Mouse (Mus musculus) heart, postnatal 0 days (tissue): Measurements from ENCODE around the gene Akap6. TPM values are rescaled to one million over a fixed set of nuclear protein-coding genes. Genes with fewer than 3 reads are reported as not detected.

Experiments
- ATAC-seq: fragments of 200-750 bp; cut with Nextera tagmentation; 2 replicates; pipeline ENCODE4 v1.8.0; 2017; ENCODE audit warnings: low read depth, moderate number of reproducible peaks, moderate library complexity; ENCODE audit not compliant: insufficient read depth
- DNase-seq: peaks from one replicate; pipeline ENCODE4 v3.0.0-alpha.2; 2016; ENCODE audit warnings: low spot score
- H3K27ac ChIP-seq: fragments of 300-500 bp; sonication (generic); 2 replicates; pipeline ENCODE4 v1.5.1; 2014; ENCODE audit warnings: low read depth, mild to moderate bottlenecking
- H3K27me3 ChIP-seq: fragments of 300-500 bp; sonication (generic); 2 replicates; pipeline ENCODE4 v1.6.1; 2014; ENCODE audit warnings: low read length, mixed read lengths; ENCODE audit not compliant: control insufficient read depth, insufficient read depth
- H3K36me3 ChIP-seq: fragments of 300-500 bp; sonication (generic); replicated peaks from 2 replicates; pipeline ENCODE4 v1.6.1; 2014; ENCODE audit warnings: low read length, mixed read lengths; ENCODE audit not compliant: control insufficient read depth, insufficient read depth
- H3K4me1 ChIP-seq: fragments of 300-500 bp; sonication (generic); 2 replicates; pipeline ENCODE4 v1.6.1; 2014; ENCODE audit warnings: antibody characterized with exemption; ENCODE audit not compliant: control insufficient read depth, insufficient read depth
- H3K4me2 ChIP-seq: fragments of 300-500 bp; sonication (generic); 2 replicates; pipeline ENCODE4 v1.6.1; 2014; ENCODE audit warnings: low read depth, mild to moderate bottlenecking, low read length, moderate library complexity
- H3K4me3 ChIP-seq: fragments of 300-500 bp; sonication (generic); 2 replicates; pipeline ENCODE4 v1.5.1; 2014; ENCODE audit warnings: low read depth, low read length
- H3K9ac ChIP-seq: fragments of 300-500 bp; sonication (generic); replicated peaks from 2 replicates; pipeline ENCODE4 v1.6.1; 2014; ENCODE audit warnings: low read depth, low read length, mixed read lengths
- H3K9me3 ChIP-seq: fragments of 300-500 bp; sonication (generic); replicated peaks from 2 replicates; pipeline ENCODE4 v1.6.1; 2016; ENCODE audit warnings: low read length; ENCODE audit not compliant: control insufficient read depth
- CTCF ChIP-seq: IDR thresholded peaks from 2 replicates; pipeline ENCODE4 v1.5.1; 2016; ENCODE audit warnings: antibody characterized with exemption, control low read depth, low read depth
- EP300 ChIP-seq: IDR thresholded peaks from 2 replicates; pipeline ENCODE4 v1.6.1; 2016; ENCODE audit warnings: antibody characterized with exemption, low read depth
- WGBS: fragments of 180-500 bp; shearing (Covaris S2); extraction: QIAGEN DNeasy Blood & Tissue Kit; methylation state at CpG from one replicate; pipeline ENCODE4 v1.1.7; 2014; 5-methylcytosine and 5-hydroxymethylcytosine counted together
- polyA plus RNA-seq: library from polyadenylated mRNA; unstranded; fragments of >200 nt; fragmentation: Nextera tagmentation; extraction: Ambion mirVana; gene quantifications from 2 replicates; pipeline ENCODE4 v1.2.1, GENCODE M21; 2015
- total RNA-seq: library from RNA; depleted of rRNA; stranded (reverse); fragments of >200 nt; gene quantifications from 2 replicates; pipeline ENCODE4 v1.2.3, GENCODE M21; 2014; ENCODE audit warnings: low replicate concordance

Gene Akap6
- total and polyA plus RNA-seq, 2 experiments from 2014 or later: 10.3 to 53.2 TPM

- Histone ChIP-seq H3K9me3 (no peaks in the 10 kb centered on the region), H3K9ac (no peak overlapping the region), H3K27me3 (no peaks in the 10 kb centered on the region), H3K36me3 (peaks cover 44% of the 10 kb centered on the region), H3K27ac (no peak overlapping the region), H3K4me1 (no peaks in the 10 kb centered on the region), H3K4me3 (no peak overlapping the region), H3K4me2 (no peak overlapping the region)
- WGBS: 56% methylated on average over 4 of the region's 4 CpGs
- DNase-seq (no peak), ATAC-seq (no peak)
- no peak for TF ChIP-seq EP300
- TF ChIP-seq CTCF: no peak
Measured at GRCm38 (mm10) chr12:53145516-53145915, 446.3 kb downstream of the Akap6 start.

GRCm38 (mm10) chr12:53146460-53147050 is 447.4 kb downstream of the Akap6 start:
- peak overlapping the region; percentile 35 for H3K4me2 ChIP-seq
- H3K9ac ChIP-seq: no peak overlapping the region
- peaks cover 36% of the 10 kb centered on the region for H3K36me3 ChIP-seq
- DNase-seq (peak; percentile 18), ATAC-seq (peak; percentile 24; the same call in 1 of the 2 replicates)
- H3K4me3 ChIP-seq: no peak overlapping the region; the same call in 1 of the 2 replicates
- no peaks in the 10 kb centered on the region for H3K9me3 ChIP-seq
- TF ChIP-seq EP300 (no peak), CTCF (no peak)
- no peak overlapping the region for H3K27ac ChIP-seq
- WGBS: 50% methylated on average over 11 of the region's 11 CpGs
- no peaks in the 10 kb centered on the region for H3K27me3 ChIP-seq
- no peaks in the 10 kb centered on the region for H3K4me1 ChIP-seq

GRCm38 (mm10) chr12:53147696-53148095 is 448.5 kb downstream of the Akap6 start:
- DNase-seq: no peak
- ATAC-seq: no peak
- no peaks in the 10 kb centered on the region for H3K27me3 ChIP-seq
- H3K4me2 ChIP-seq: no peak overlapping the region
- no peaks in the 10 kb centered on the region for H3K4me1 ChIP-seq
- H3K36me3 ChIP-seq: peaks cover 27% of the 10 kb centered on the region
- no peak overlapping the region for H3K27ac ChIP-seq
- WGBS: 47% methylated on average over 11 of the region's 11 CpGs
- TF ChIP-seq EP300: no peak
- no peak for TF ChIP-seq CTCF
- H3K9ac ChIP-seq: no peak overlapping the region
- no peaks in the 10 kb centered on the region for H3K9me3 ChIP-seq
- no peak overlapping the region for H3K4me3 ChIP-seq

DNA sequence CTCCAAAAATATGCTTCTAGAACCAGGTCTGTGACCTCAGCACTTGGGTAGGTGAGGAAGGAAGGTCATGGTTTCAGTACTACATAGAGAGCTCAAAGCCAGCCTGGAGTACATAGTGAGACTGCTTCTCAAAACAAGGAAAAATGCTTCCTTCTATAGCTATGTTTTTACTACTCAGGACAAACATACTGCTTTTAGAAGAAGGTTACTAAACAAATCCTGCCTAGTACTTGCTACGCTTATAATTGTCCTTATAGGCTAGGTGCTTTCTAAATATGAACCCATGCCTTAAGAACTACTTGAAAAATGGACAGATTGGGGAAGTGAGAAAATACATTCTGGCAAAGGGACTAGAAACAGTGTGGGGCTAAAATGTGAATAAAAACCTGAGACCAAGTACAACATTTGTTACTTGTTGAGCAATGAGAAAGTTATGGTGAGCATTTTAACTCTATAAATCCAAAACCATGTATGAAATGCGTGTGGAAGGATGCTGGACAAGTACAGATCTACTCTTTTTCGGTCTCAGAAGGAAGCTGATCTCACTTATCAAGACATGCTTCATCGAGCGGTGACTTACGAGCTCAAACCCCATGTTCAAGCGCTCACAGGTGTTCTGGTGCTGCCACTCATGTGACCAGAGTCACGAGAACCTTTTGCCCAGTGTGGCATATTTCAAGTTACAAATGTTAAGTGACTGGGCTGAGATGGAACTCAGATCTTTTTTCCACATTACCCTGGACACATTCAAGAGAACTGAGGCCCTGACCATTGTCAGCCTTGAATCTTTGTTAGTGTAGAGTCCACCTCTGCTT is 469.2 kb downstream of the Akap6 start:
- Histone ChIP-seq H3K4me1 (no peaks in the 10 kb centered on the region), H3K4me2 (no peak overlapping the region), H3K9ac (no peak overlapping the region), H3K4me3 (no peak overlapping the region), H3K27me3 (no peaks in the 10 kb centered on the region), H3K9me3 (no peaks in the 10 kb centered on the region), H3K36me3 (no peaks in the 10 kb centered on the region), H3K27ac (no peak overlapping the region)
- DNase-seq (no peak), ATAC-seq (no peak)
- TF ChIP-seq CTCF (no peak), EP300 (no peak)
- 81% methylated on average over 8 of the region's 8 CpGs for WGBS

- Histone ChIP-seq H3K36me3 (no peaks in the 10 kb centered on the region), H3K9me3 (no peaks in the 10 kb centered on the region)
- TF ChIP-seq EP300: no peak
- no peak for TF ChIP-seq CTCF
Measured at GRCm38 (mm10) chr12:53191435-53191834, 492.3 kb downstream of the Akap6 start.

More at GRCm38 (mm10) chr12:53191435-53191834, 492.3 kb downstream of the Akap6 start:
- Histone ChIP-seq H3K4me1 (no peaks in the 10 kb centered on the region), H3K4me3 (no peak overlapping the region), H3K9ac (no peak overlapping the region), H3K27me3 (no peaks in the 10 kb centered on the region), H3K4me2 (no peak overlapping the region), H3K27ac (no peak overlapping the region)
- ATAC-seq (no peak), DNase-seq (no peak)
- 77% methylated on average over 7 of the region's 7 CpGs for WGBS
